Mouse (Mus musculus): ENCODE measurements around the gene Cd300ld4. TPM values are rescaled to one million over a fixed set of nuclear protein-coding genes. Genes with fewer than 3 reads are reported as not detected.
"Not testable (repeated sequence)": the region's sequence is repeated elsewhere in the genome, so short reads cannot be mapped to it uniquely, and the experiment has no call there.

Gene Cd300ld4
- polyA plus RNA-seq (2016; fragmentation: Nextera tagmentation; extraction: Ambion mirVana), result not detected in 2 replicates

GRCm38 (mm10) chr11:115026912-115027311 lies at the start of gene Cd300ld4:
Gene Cd300ld4 (minus strand): TSS chr11:115027012.
- H3K4me2 ChIP-seq; H3K4me3 ChIP-seq (replicated peaks); H3K9me3 ChIP-seq; ATAC-seq (ENCODE audit: insufficient number of reproducible peaks, insufficient read depth, low FRiP score, low TSS enrichment, low read depth); H3K4me1 ChIP-seq (replicated peaks); H3K36me3 ChIP-seq; H3K27ac ChIP-seq; H3K27me3 ChIP-seq; H3K9ac ChIP-seq (replicated peaks): not testable (repeated sequence)
- no CpG with 5 or more reads among the region's 6 CpGs for WGBS

DNA sequence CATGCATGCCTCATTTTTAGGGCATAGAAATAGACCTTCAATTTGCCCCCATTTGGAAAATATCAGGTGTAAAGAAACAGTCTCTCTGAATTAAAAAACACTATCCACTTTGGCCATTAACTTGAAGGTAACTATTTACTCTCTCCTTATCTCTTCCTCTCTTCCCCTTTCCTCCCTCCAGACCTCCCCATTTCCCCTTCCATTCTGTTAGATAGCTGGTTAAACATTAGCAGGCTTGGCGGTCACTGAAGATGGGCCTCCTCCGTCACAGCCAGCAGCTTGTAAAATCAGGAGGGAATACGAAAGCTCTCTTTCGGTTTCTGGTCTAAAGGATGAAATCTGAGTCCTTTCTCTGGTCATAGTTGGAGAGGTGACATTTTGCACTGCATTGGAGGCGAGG lies 49.0 kb upstream of the Cd300ld4 start:
- no peak overlapping the region for H3K4me3 ChIP-seq (replicated peaks)
- H3K27me3 ChIP-seq, result peaks cover 4% of the 10 kb centered on the region; the same call in 1 of the 2 replicates
- no peaks in the 10 kb centered on the region for H3K36me3 ChIP-seq
- H3K9me3 ChIP-seq, result no peaks in the 10 kb centered on the region
- no peak for ATAC-seq (ENCODE audit: insufficient number of reproducible peaks, insufficient read depth, low FRiP score, low TSS enrichment, low read depth)
- H3K9ac ChIP-seq (replicated peaks), result no peak overlapping the region
- 67% methylated on average over 5 of the region's 5 CpGs for WGBS
- H3K27ac ChIP-seq, result no peak overlapping the region
- no peak overlapping the region for H3K4me2 ChIP-seq
- peaks cover 9% of the 10 kb centered on the region for H3K4me1 ChIP-seq (replicated peaks)

DNA sequence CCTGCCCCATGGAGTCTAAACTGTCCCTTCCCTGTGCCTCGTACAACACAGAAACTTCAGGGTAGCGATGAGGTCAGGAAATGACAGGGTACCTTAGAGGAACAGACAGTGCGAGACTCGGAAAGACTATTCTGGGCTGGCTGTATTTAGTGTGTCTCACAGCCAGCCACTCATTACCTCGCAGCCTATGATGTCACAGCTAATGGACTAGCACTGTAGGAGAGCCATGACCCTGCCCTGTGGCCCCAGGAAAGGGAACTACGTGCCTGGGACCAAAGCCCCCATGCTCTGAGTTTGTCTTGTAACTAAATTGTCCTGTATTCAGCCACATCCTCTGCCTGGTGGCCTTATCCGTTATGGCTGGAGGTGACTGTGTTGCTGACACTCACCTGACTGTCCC lies 48.6 kb upstream of the Cd300ld4 start:
- no peak for ATAC-seq (ENCODE audit: insufficient number of reproducible peaks, insufficient read depth, low FRiP score, low TSS enrichment, low read depth)
- H3K36me3 ChIP-seq, result no peaks in the 10 kb centered on the region
- H3K27ac ChIP-seq, result no peak overlapping the region
- H3K9ac ChIP-seq (replicated peaks), result no peak overlapping the region
- H3K27me3 ChIP-seq, result peaks cover 6% of the 10 kb centered on the region; the same call in 1 of the 2 replicates
- 73% methylated on average over 7 of the region's 7 CpGs for WGBS
- H3K4me1 ChIP-seq (replicated peaks), result peaks cover 9% of the 10 kb centered on the region
- H3K4me2 ChIP-seq, result no peak overlapping the region
- no peaks in the 10 kb centered on the region for H3K9me3 ChIP-seq
- no peak overlapping the region for H3K4me3 ChIP-seq (replicated peaks)

- H3K27me3 ChIP-seq, result peaks cover 6% of the 10 kb centered on the region; the same call in 1 of the 2 replicates
- no peak for ATAC-seq (ENCODE audit: insufficient number of reproducible peaks, insufficient read depth, low FRiP score, low TSS enrichment, low read depth)
- H3K9ac ChIP-seq (replicated peaks), result no peak overlapping the region
- no peak overlapping the region for H3K4me2 ChIP-seq
- H3K4me1 ChIP-seq (replicated peaks), result peaks cover 9% of the 10 kb centered on the region
- no peak overlapping the region for H3K27ac ChIP-seq
- no peaks in the 10 kb centered on the region for H3K9me3 ChIP-seq
- H3K4me3 ChIP-seq (replicated peaks), result no peak overlapping the region
- no peaks in the 10 kb centered on the region for H3K36me3 ChIP-seq
- 72% methylated on average over 5 of the region's 5 CpGs for WGBS
Measured at GRCm38 (mm10) chr11:115073002-115073401, 46.2 kb upstream of the Cd300ld4 start.

- Histone ChIP-seq H3K4me3 (replicated peaks) (no peak overlapping the region), H3K27me3 (peaks cover 6% of the 10 kb centered on the region; the same call in 1 of the 2 replicates), H3K36me3 (no peaks in the 10 kb centered on the region), H3K4me1 (replicated peaks) (peaks cover 9% of the 10 kb centered on the region), H3K4me2 (peak overlapping the region; percentile 5; the same call in 1 of the 2 replicates), H3K9me3 (no peaks in the 10 kb centered on the region), H3K27ac (no peak overlapping the region), H3K9ac (replicated peaks) (no peak overlapping the region)
- 20% methylated on average over 14 of the region's 14 CpGs for WGBS
- no peak for ATAC-seq (ENCODE audit: insufficient number of reproducible peaks, insufficient read depth, low FRiP score, low TSS enrichment, low read depth)
Measured at GRCm38 (mm10) chr11:115071631-115072294, 45.0 kb upstream of the Cd300ld4 start.

DNA sequence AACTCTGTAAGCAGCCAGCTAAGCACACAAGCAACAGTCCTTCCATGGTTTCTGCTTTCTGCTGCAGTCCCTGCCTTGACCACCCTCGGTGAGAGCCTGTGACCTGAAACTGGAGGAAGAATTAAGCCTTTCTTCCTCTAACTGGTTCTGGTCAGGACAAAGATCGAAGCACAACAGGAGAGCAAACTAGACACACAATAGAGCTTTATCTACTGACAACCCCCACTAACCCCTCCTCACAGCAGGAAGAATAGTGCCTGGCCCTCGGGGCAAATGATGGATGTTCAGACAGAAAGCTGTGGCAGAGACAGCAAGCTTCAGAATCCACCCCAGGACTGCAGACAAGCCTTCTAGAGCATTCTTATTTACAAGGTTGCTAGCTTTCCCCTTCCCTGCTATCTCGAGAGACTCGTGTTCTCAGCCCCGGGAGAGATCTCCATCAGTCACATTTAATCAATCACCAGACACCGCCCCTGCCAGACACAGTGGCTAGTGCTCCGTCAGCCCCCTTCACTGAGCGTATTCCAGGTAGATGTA lies 44.3 kb upstream of the Cd300ld4 start:
- H3K9ac ChIP-seq (replicated peaks), result no peak overlapping the region
- H3K36me3 ChIP-seq, result no peaks in the 10 kb centered on the region
- no peak overlapping the region for H3K27ac ChIP-seq
- peaks cover 6% of the 10 kb centered on the region for H3K27me3 ChIP-seq
- H3K4me2 ChIP-seq, result peak overlapping the region; percentile 5; the same call in 1 of the 2 replicates
- H3K4me1 ChIP-seq (replicated peaks), result peaks cover 9% of the 10 kb centered on the region
- no peak for ATAC-seq (ENCODE audit: insufficient number of reproducible peaks, insufficient read depth, low FRiP score, low TSS enrichment, low read depth)
- H3K4me3 ChIP-seq (replicated peaks), result no peak overlapping the region
- H3K9me3 ChIP-seq, result no peaks in the 10 kb centered on the region
- WGBS, result 25% methylated on average over 9 of the region's 9 CpGs

DNA sequence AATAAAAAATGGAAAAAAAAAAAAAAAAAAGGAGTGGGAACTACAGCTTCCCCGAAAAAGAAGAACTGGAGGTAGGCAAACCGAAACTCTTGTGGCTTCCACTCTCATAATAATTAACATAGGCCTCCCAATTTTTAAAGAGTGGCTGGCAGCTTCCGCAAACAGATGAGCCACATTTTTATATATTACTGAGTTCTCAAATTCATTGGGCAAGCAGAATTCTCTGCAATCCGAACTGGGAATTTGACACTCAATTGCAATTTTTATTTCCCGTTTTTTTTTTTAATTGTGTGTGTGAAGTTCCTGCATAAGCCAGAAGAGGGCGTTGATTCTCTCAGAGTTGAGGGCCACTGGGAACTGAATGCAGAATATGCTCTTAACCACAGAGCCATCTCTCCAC lies 40.0 kb upstream of the Cd300ld4 start:
- peaks cover 4% of the 10 kb centered on the region; the same call in 1 of the 2 replicates for H3K4me1 ChIP-seq (replicated peaks)
- H3K27me3 ChIP-seq, result peaks cover 10% of the 10 kb centered on the region
- ATAC-seq (ENCODE audit: insufficient number of reproducible peaks, insufficient read depth, low FRiP score, low TSS enrichment, low read depth), result no peak
- WGBS, result 73% methylated on average over 6 of the region's 6 CpGs
- no peaks in the 10 kb centered on the region for H3K36me3 ChIP-seq
- no peak overlapping the region for H3K27ac ChIP-seq
- no peak overlapping the region for H3K9ac ChIP-seq (replicated peaks)
- no peak overlapping the region for H3K4me2 ChIP-seq
- H3K4me3 ChIP-seq (replicated peaks), result no peak overlapping the region
- H3K9me3 ChIP-seq, result no peaks in the 10 kb centered on the region

GRCm38 (mm10) chr11:115062077-115062476 lies 35.3 kb upstream of the Cd300ld4 start, which contains the start of gene Cd300e:
Gene Cd300e (minus strand): TSS chr11:115062177.
- no peak for ATAC-seq (ENCODE audit: insufficient number of reproducible peaks, insufficient read depth, low FRiP score, low TSS enrichment, low read depth)
- Histone ChIP-seq H3K27me3 (peaks cover 7% of the 10 kb centered on the region), H3K4me1 (replicated peaks) (no peaks in the 10 kb centered on the region), H3K36me3 (no peaks in the 10 kb centered on the region), H3K4me3 (replicated peaks) (no peak within 1 kb of the TSS), H3K27ac (no peak within 1 kb of the TSS), H3K9me3 (no peaks in the 10 kb centered on the region), H3K4me2 (no peak within 1 kb of the TSS), H3K9ac (replicated peaks) (no peak within 1 kb of the TSS)
- WGBS, result 42% methylated on average over 5 of the region's 5 CpGs

GRCm38 (mm10) chr11:115059797-115060196 lies 33.0 kb upstream of the Cd300ld4 start:
- peaks cover 7% of the 10 kb centered on the region; the same call in 1 of the 2 replicates for H3K27me3 ChIP-seq
- H3K27ac ChIP-seq, result no peak overlapping the region
- no peaks in the 10 kb centered on the region for H3K4me1 ChIP-seq (replicated peaks)
- no peaks in the 10 kb centered on the region for H3K9me3 ChIP-seq
- no peak overlapping the region for H3K4me2 ChIP-seq
- no peak for ATAC-seq (ENCODE audit: insufficient number of reproducible peaks, insufficient read depth, low FRiP score, low TSS enrichment, low read depth)
- WGBS, result 76% methylated on average over 2 of the region's 2 CpGs
- H3K4me3 ChIP-seq (replicated peaks), result no peak overlapping the region
- no peak overlapping the region for H3K9ac ChIP-seq (replicated peaks)
- H3K36me3 ChIP-seq, result no peaks in the 10 kb centered on the region

- Histone ChIP-seq H3K4me1 (replicated peaks) (no peaks in the 10 kb centered on the region), H3K27me3 (peaks cover 7% of the 10 kb centered on the region; the same call in 1 of the 2 replicates), H3K27ac (no peak overlapping the region), H3K4me2 (no peak overlapping the region), H3K9ac (replicated peaks) (no peak overlapping the region), H3K36me3 (no peaks in the 10 kb centered on the region), H3K9me3 (no peaks in the 10 kb centered on the region), H3K4me3 (replicated peaks) (no peak overlapping the region)
- WGBS, result 71% methylated on average over 4 of the region's 4 CpGs
- ATAC-seq (ENCODE audit: insufficient number of reproducible peaks, insufficient read depth, low FRiP score, low TSS enrichment, low read depth), result no peak
Measured at GRCm38 (mm10) chr11:115058701-115059100, 31.9 kb upstream of the Cd300ld4 start.

DNA sequence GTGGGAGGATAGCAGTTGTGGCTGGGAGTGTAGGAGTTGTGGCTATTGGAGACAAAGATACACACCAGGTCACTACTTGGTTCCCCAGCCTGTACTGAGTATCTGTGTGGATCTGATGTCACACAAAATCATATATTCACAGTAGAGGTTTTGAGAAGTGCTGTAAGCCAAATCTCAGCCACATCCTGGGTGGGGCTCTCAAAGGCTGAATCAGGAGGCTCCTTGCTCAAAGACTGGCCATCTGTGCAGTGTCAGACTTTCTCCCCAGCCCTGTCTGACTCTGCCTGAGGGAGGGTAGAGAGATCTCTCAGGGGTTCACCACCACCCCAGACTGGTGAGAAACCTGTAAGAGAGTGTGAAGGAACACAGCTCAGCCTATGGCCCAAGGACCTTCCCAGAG lies 27.7 kb upstream of the Cd300ld4 start:
- H3K36me3 ChIP-seq, result no peaks in the 10 kb centered on the region
- H3K9me3 ChIP-seq, result no peaks in the 10 kb centered on the region
- no peak overlapping the region for H3K4me3 ChIP-seq (replicated peaks)
- no peak overlapping the region for H3K27ac ChIP-seq
- no peak overlapping the region for H3K4me2 ChIP-seq
- H3K27me3 ChIP-seq, result peaks cover 3% of the 10 kb centered on the region
- ATAC-seq (ENCODE audit: insufficient number of reproducible peaks, insufficient read depth, low FRiP score, low TSS enrichment, low read depth), result no peak
- no peaks in the 10 kb centered on the region for H3K4me1 ChIP-seq (replicated peaks)
- H3K9ac ChIP-seq (replicated peaks), result no peak overlapping the region

All from limb, embryonic 12.5 days (tissue).